Mouse (Mus musculus): ENCODE data around the gene Nbl1.

- TF ChIP-seq USF2 (IDR thresholded peaks at IDR 0.05; ENCODE audit: borderline replicate concordance in 1 of 2, insufficient read depth in 1 of 2, low read depth in 1 of 2, low read length in 2 of 2) (no peak), TBP (IDR thresholded peaks at IDR 0.05; ENCODE audit: low read depth, low read length) (no peak), MAX (IDR thresholded peaks at IDR 0.05; ENCODE audit: low read length) (no peak), CTCF (IDR thresholded peaks at IDR 0.05 in 2 of 3, conservative IDR thresholded peaks at IDR 0.05 in 1 of 3; ENCODE audit: control insufficient read depth in 1 of 3, insufficient read depth in 1 of 3, low read depth in 2 of 3, low read length in 3 of 3, poor library complexity in 1 of 3, severe bottlenecking in 1 of 3) (no peak), EP300 (IDR thresholded peaks at IDR 0.05; ENCODE audit: low read depth in 1 of 2, low read length in 2 of 2) (no peak), RAD21 (IDR thresholded peaks at IDR 0.05; ENCODE audit: low read depth, low read length) (no peak)
These were observed 7.5 kb upstream of the Nbl1 start for GRCm38 (mm10) chr4:139100326-139100725.

Data from MEL (cell line).